Mouse (Mus musculus): ENCODE measurements at regions not wholly inside any gene's neighbourhood (a gene's known extent, or its start where the extent isn't known, plus 50 kb on each side); places are given as distances from the start of the nearest gene placed in this dataset.

- WGBS = 86% methylated on average over 2 of the region's 2 CpGs
- no peak overlapping the region for H3K4me3 ChIP-seq
- peaks cover 15% of the 10 kb centered on the region for H3K4me1 ChIP-seq
- H3K9me3 ChIP-seq (replicated peaks) = no peaks in the 10 kb centered on the region
- no peaks in the 10 kb centered on the region for H3K36me3 ChIP-seq
- H3K27ac ChIP-seq = no peak overlapping the region
- DNase-seq (ENCODE audit: low spot score) = no peak
- no peaks in the 10 kb centered on the region for H3K27me3 ChIP-seq (ENCODE audit: low read depth, poor library complexity, severe bottlenecking)
These were observed 708.2 kb downstream of the Kcnj2 start for GRCm38 (mm10) chr11:111774108-111774679.

- H3K9me3 ChIP-seq (replicated peaks) = no peaks in the 10 kb centered on the region
- WGBS = 80% methylated on average over 7 of the region's 7 CpGs
- H3K27me3 ChIP-seq (ENCODE audit: low read depth, poor library complexity, severe bottlenecking) = no peaks in the 10 kb centered on the region
- DNase-seq (ENCODE audit: low spot score) = no peak
- H3K27ac ChIP-seq = no peak overlapping the region
- H3K36me3 ChIP-seq = no peaks in the 10 kb centered on the region
- H3K4me1 ChIP-seq = peaks cover 20% of the 10 kb centered on the region
- no peak overlapping the region for H3K4me3 ChIP-seq
These were observed 715.4 kb downstream of the Kcnj2 start for GRCm38 (mm10) chr11:111781321-111781720.

GRCm38 (mm10) chr11:111791267-111791926, 725.4 kb downstream of the Kcnj2 start:
- no peak overlapping the region for H3K4me3 ChIP-seq
- 82% methylated on average over 6 of the region's 6 CpGs for WGBS
- no peaks in the 10 kb centered on the region for H3K9me3 ChIP-seq (replicated peaks)
- H3K36me3 ChIP-seq = no peaks in the 10 kb centered on the region
- H3K27me3 ChIP-seq (ENCODE audit: low read depth, poor library complexity, severe bottlenecking) = no peaks in the 10 kb centered on the region
- 0 out of 2 replicates have a peak, but pooled peaks cover 8% of the 10 kb centered on the region for H3K4me1 ChIP-seq
- H3K27ac ChIP-seq = no peak overlapping the region
- DNase-seq (ENCODE audit: low spot score) = no peak

GRCm38 (mm10) chr11:111801033-111801432, 735.1 kb downstream of the Kcnj2 start:
- DNase-seq (ENCODE audit: low spot score) = no peak
- no peaks in the 10 kb centered on the region for H3K4me1 ChIP-seq
- no peaks in the 10 kb centered on the region for H3K36me3 ChIP-seq
- no peak overlapping the region for H3K27ac ChIP-seq
- no peak overlapping the region for H3K4me3 ChIP-seq
- no peaks in the 10 kb centered on the region for H3K27me3 ChIP-seq (ENCODE audit: low read depth, poor library complexity, severe bottlenecking)
- no peaks in the 10 kb centered on the region for H3K9me3 ChIP-seq (replicated peaks)
- 93% methylated on average over 3 of the region's 3 CpGs for WGBS

GRCm38 (mm10) chr11:111816176-111816775, 750.3 kb downstream of the Kcnj2 start:
- Histone ChIP-seq H3K9me3 (replicated peaks) (no peaks in the 10 kb centered on the region), H3K4me3 (no peak overlapping the region), H3K27ac (no peak overlapping the region), H3K4me1 (peaks cover 48% of the 10 kb centered on the region), H3K36me3 (no peaks in the 10 kb centered on the region), H3K27me3 (ENCODE audit: low read depth, poor library complexity, severe bottlenecking) (no peaks in the 10 kb centered on the region)
- no peak for DNase-seq (ENCODE audit: low spot score)
- WGBS = 96% methylated on average over 18 of the region's 18 CpGs

- no peaks in the 10 kb centered on the region for H3K27me3 ChIP-seq (ENCODE audit: low read depth, poor library complexity, severe bottlenecking)
- H3K9me3 ChIP-seq (replicated peaks) = no peaks in the 10 kb centered on the region
- H3K4me1 ChIP-seq = peaks cover 43% of the 10 kb centered on the region
- H3K4me3 ChIP-seq = peak overlapping the region; percentile 17; the same call in 1 of the 2 replicates
- DNase-seq (ENCODE audit: low spot score) = peak; percentile 55
- H3K27ac ChIP-seq = peak overlapping the region; percentile 78
- 2% methylated on average over 10 of the region's 10 CpGs for WGBS
- no peaks in the 10 kb centered on the region for H3K36me3 ChIP-seq
These were observed 752.2 kb downstream of the Kcnj2 start for GRCm38 (mm10) chr11:111818124-111818523.

- no peak for DNase-seq (ENCODE audit: low spot score)
- no peaks in the 10 kb centered on the region for H3K27me3 ChIP-seq (ENCODE audit: low read depth, poor library complexity, severe bottlenecking)
- no peak overlapping the region for H3K4me3 ChIP-seq
- peak overlapping the region; percentile 68 for H3K27ac ChIP-seq
- no peaks in the 10 kb centered on the region for H3K36me3 ChIP-seq
- peaks cover 45% of the 10 kb centered on the region for H3K4me1 ChIP-seq
- H3K9me3 ChIP-seq (replicated peaks) = no peaks in the 10 kb centered on the region
- WGBS = 12% methylated on average over 7 of the region's 7 CpGs
These were observed 754.4 kb downstream of the Kcnj2 start for GRCm38 (mm10) chr11:111820356-111820755.

- Histone ChIP-seq H3K27me3 (ENCODE audit: low read depth, poor library complexity, severe bottlenecking) (no peaks in the 10 kb centered on the region), H3K36me3 (no peaks in the 10 kb centered on the region), H3K4me3 (no peak overlapping the region), H3K9me3 (replicated peaks) (no peaks in the 10 kb centered on the region), H3K4me1 (peaks cover 39% of the 10 kb centered on the region), H3K27ac (peak overlapping the region; percentile 77)
- peak; percentile 66 for DNase-seq (ENCODE audit: low spot score)
- 30% methylated on average over 8 of the region's 8 CpGs for WGBS
These were observed 762.5 kb downstream of the Kcnj2 start for GRCm38 (mm10) chr11:111828455-111828854.

GRCm38 (mm10) chr11:111838996-111839395, 773.0 kb downstream of the Kcnj2 start:
- H3K27me3 ChIP-seq (ENCODE audit: low read depth, poor library complexity, severe bottlenecking) = 0 out of 2 replicates have a peak, but pooled peaks cover 8% of the 10 kb centered on the region
- WGBS = 50% methylated on average over 5 of the region's 5 CpGs
- no peak for DNase-seq (ENCODE audit: low spot score)
- no peak overlapping the region for H3K27ac ChIP-seq
- no peak overlapping the region for H3K4me3 ChIP-seq
- peaks cover 25% of the 10 kb centered on the region for H3K4me1 ChIP-seq
- H3K36me3 ChIP-seq = no peaks in the 10 kb centered on the region
- no peaks in the 10 kb centered on the region for H3K9me3 ChIP-seq (replicated peaks)

- DNase-seq (ENCODE audit: low spot score) = peak; percentile 55
- Histone ChIP-seq H3K4me3 (no peak overlapping the region), H3K27me3 (ENCODE audit: low read depth, poor library complexity, severe bottlenecking) (no peaks in the 10 kb centered on the region), H3K4me1 (peaks cover 40% of the 10 kb centered on the region), H3K27ac (peak overlapping the region; percentile 69), H3K9me3 (replicated peaks) (no peaks in the 10 kb centered on the region), H3K36me3 (no peaks in the 10 kb centered on the region)
- WGBS = 5% methylated on average over 4 of the region's 4 CpGs
These were observed 777.8 kb downstream of the Kcnj2 start for GRCm38 (mm10) chr11:111843728-111844258.

- DNase-seq (ENCODE audit: low spot score) = no peak
- H3K4me3 ChIP-seq = no peak overlapping the region
- no peaks in the 10 kb centered on the region for H3K27me3 ChIP-seq (ENCODE audit: low read depth, poor library complexity, severe bottlenecking)
- WGBS = 10% methylated on average over 7 of the region's 7 CpGs
- peak overlapping the region; percentile 69 for H3K27ac ChIP-seq
- H3K4me1 ChIP-seq = peaks cover 34% of the 10 kb centered on the region
- no peaks in the 10 kb centered on the region for H3K36me3 ChIP-seq
- no peaks in the 10 kb centered on the region for H3K9me3 ChIP-seq (replicated peaks)
These were observed 778.5 kb downstream of the Kcnj2 start for GRCm38 (mm10) chr11:111844382-111845027.

- Histone ChIP-seq H3K4me3 (no peak overlapping the region), H3K36me3 (no peaks in the 10 kb centered on the region), H3K4me1 (no peaks in the 10 kb centered on the region; the same call in none of the 2 replicates), H3K9me3 (replicated peaks) (no peaks in the 10 kb centered on the region), H3K27me3 (ENCODE audit: low read depth, poor library complexity, severe bottlenecking) (no peaks in the 10 kb centered on the region), H3K27ac (no peak overlapping the region)
- DNase-seq (ENCODE audit: low spot score) = no peak
- 84% methylated on average over 2 of the region's 2 CpGs for WGBS
These were observed 791.3 kb downstream of the Kcnj2 start for GRCm38 (mm10) chr11:111857288-111857687.

GRCm38 (mm10) chr11:111858111-111858510, 792.1 kb downstream of the Kcnj2 start:
- Histone ChIP-seq H3K27ac (no peak overlapping the region), H3K27me3 (ENCODE audit: low read depth, poor library complexity, severe bottlenecking) (no peaks in the 10 kb centered on the region), H3K4me1 (no peaks in the 10 kb centered on the region; the same call in none of the 2 replicates), H3K4me3 (no peak overlapping the region), H3K36me3 (no peaks in the 10 kb centered on the region), H3K9me3 (replicated peaks) (no peaks in the 10 kb centered on the region)
- DNase-seq (ENCODE audit: low spot score) = no peak
- WGBS = 84% methylated on average over 5 of the region's 5 CpGs

All from limb, embryonic 10.5 days (tissue).